Comparison of ENCODE assay signal across 18 mouse cellular contexts in genomic region chr7:29336795-29337319, GRCm38 (mm10). TPM values are rescaled to one million over a fixed set of nuclear protein-coding genes. Genes with fewer than 3 reads are reported as not detected.
DNase-seq lines count a peak whose midpoint lies in the region; ATAC-seq and TF ChIP-seq lines count a peak whose summit lies in the region.
"Had no signal": no experiment of that assay in that cellular context is flagged by ENCODE, and none has a peak within 500 bp of the region (broad histone marks: within the 10 kb centered on the region; RNA-seq: fewer than 3 reads in every experiment).

No protein-coding gene starts in this region.

- peak overlapping the region; percentile 56; the same call in 1 of the 2 replicates for H3K27ac ChIP-seq in left cerebral cortex, adult 2 months
- H3K27ac ChIP-seq in stomach, postnatal 0 days (replicated peaks): no peak overlapping the region
- H3K27ac ChIP-seq: embryonic facial prominence, embryonic 12.5 days; hindbrain, embryonic 13.5 days; limb, embryonic 12.5 days had no signal

- peak; percentile 15 for TF ChIP-seq CTCF in left cerebral cortex, adult 2 months (IDR thresholded peaks at IDR 0.05)
- TF ChIP-seq CTCF in stomach, postnatal 0 days (IDR thresholded peaks at IDR 0.05; ENCODE audit: low read depth): peak; percentile 46

- no peak for ATAC-seq in cerebellum, adult (ENCODE audit: insufficient number of reproducible peaks, low FRiP score, low TSS enrichment)
- ATAC-seq in stomach, postnatal 0 days (ENCODE audit: low FRiP score, low TSS enrichment): no peak
- ATAC-seq in megakaryocyte, adult 5-6 weeks (ENCODE audit: poor library complexity, severe bottlenecking): no peak

- H3K9ac ChIP-seq in stomach, postnatal 0 days (ENCODE audit: low read length): no peak overlapping the region
- H3K9ac ChIP-seq: embryonic facial prominence, embryonic 12.5 days; hindbrain, embryonic 13.5 days; limb, embryonic 12.5 days had no signal

- H3K4me2 ChIP-seq in stomach, postnatal 0 days (replicated peaks; ENCODE audit: low read depth): no peak overlapping the region
- H3K4me2 ChIP-seq: embryonic facial prominence, embryonic 12.5 days; hindbrain, embryonic 13.5 days; limb, embryonic 12.5 days had no signal

- H3K36me3 ChIP-seq in stomach, postnatal 0 days (ENCODE audit: control insufficient read depth, insufficient read depth, low read length): peaks cover 11% of the 10 kb centered on the region

- H3K9me3 ChIP-seq in stomach, postnatal 0 days (ENCODE audit: control insufficient read depth, low read length): no peaks in the 10 kb centered on the region
- H3K9me3 ChIP-seq: embryonic facial prominence, embryonic 12.5 days; hindbrain, embryonic 13.5 days; limb, embryonic 12.5 days had no signal

- no peak overlapping the region for H3K4me3 ChIP-seq in left cerebral cortex, adult 2 months
- no peak overlapping the region for H3K4me3 ChIP-seq in stomach, postnatal 0 days (ENCODE audit: low read depth, low read length)
- H3K4me3 ChIP-seq: embryonic facial prominence, embryonic 12.5 days; hindbrain, embryonic 13.5 days; limb, embryonic 12.5 days had no signal

- WGBS in stomach, postnatal 0 days: 70% methylated on average over 9 of the region's 9 CpGs

- H3K27me3 ChIP-seq in stomach, postnatal 0 days (ENCODE audit: control insufficient read depth, insufficient read depth, low read length): no peaks in the 10 kb centered on the region
- H3K27me3 ChIP-seq: embryonic facial prominence, embryonic 12.5 days; hindbrain, embryonic 13.5 days; limb, embryonic 12.5 days had no signal

- intact Hi-C loops in left cerebral cortex, adult 2 months (cut with DNase I): no loop called here
- intact Hi-C loops in left cerebral cortex, postnatal 4 days (cut with DNase I): no loop called here

- no peaks in the 10 kb centered on the region for H3K4me1 ChIP-seq in stomach, postnatal 0 days (replicated peaks; ENCODE audit: control insufficient read depth, insufficient read depth)

- no peak for TF ChIP-seq EP300 in stomach, postnatal 0 days (optimal IDR thresholded peaks at IDR 0.05)

- DNase-seq in cerebellum, adult 9-11 months: peak; percentile 14
- DNase-seq in left cerebral cortex, adult 2 months (ENCODE audit: extremely low spot score in 1 of 2, low spot score in 2 of 2): no peak
- DNase-seq in left cerebral cortex, postnatal 4 days: no peak
- DNase-seq in thymus, postnatal 4 days: peak; percentile 38
- no peak for DNase-seq in thymus, postnatal 36 days
- no peak for DNase-seq in stomach, postnatal 0 days (ENCODE audit: low spot score)
- DNase-seq: cerebellum, adult 18-20 months; kidney, adult 18-20 months; kidney, postnatal 4 days; lung, postnatal 36 days; retina, postnatal 1 day had no signal

RNA-seq across cellular contexts. Expression of gene Dpf1, which starts 33.1 kb away (rescaled TPM):
- 100 to 1,000 TPM; 114 to 128 TPM for total RNA-seq in left cerebral cortex, adult 2 months (2021)
- 100 to 1,000 TPM; 222 to 228 TPM for total RNA-seq in left cerebral cortex, postnatal 4 days (2021)
- polyA plus RNA-seq in stomach, postnatal 0 days (2015; fragmentation: Nextera tagmentation; extraction: Ambion mirVana): 1.9 TPM in 2 replicates
- total RNA-seq in megakaryocyte, adult 5-6 weeks (2015): not detected in 2 replicates
- not detected in 2 replicates for total RNA-seq in megakaryocyte, adult 5-6 weeks (2017)
- total RNA-seq: granulocyte monocyte progenitor cell, adult 5-6 weeks had no signal

RNA-seq across cellular contexts. Expression of gene Ppp1r14a, which starts 47.7 kb away (rescaled TPM):
- total RNA-seq in left cerebral cortex, adult 2 months (2021): 10 to 100 TPM; 15.1 to 18.2 TPM
- 1 to 10 TPM; 1.5 to 1.9 TPM for total RNA-seq in left cerebral cortex, postnatal 4 days (2021)
- polyA plus RNA-seq in stomach, postnatal 0 days (2015; fragmentation: Nextera tagmentation; extraction: Ambion mirVana): 53.3 and 64.8 TPM in 2 replicates
- not detected in 2 replicates for total RNA-seq in megakaryocyte, adult 5-6 weeks (2015)
- not detected in 2 replicates for total RNA-seq in megakaryocyte, adult 5-6 weeks (2017)
- total RNA-seq: common myeloid progenitor, adult 5-6 weeks; granulocyte monocyte progenitor cell, adult 5-6 weeks had no signal

RNA-seq across cellular contexts. Expression of gene Spint2, which starts 55.1 kb away (rescaled TPM):
- 10 to 100 TPM; 26.4 to 27.8 TPM for total RNA-seq in left cerebral cortex, adult 2 months (2021)
- total RNA-seq in left cerebral cortex, postnatal 4 days (2021): 10 to 100 TPM; 23.8 to 34.4 TPM
- 638 and 692 TPM in 2 replicates for polyA plus RNA-seq in stomach, postnatal 0 days (2015; fragmentation: Nextera tagmentation; extraction: Ambion mirVana)
- total RNA-seq in megakaryocyte, adult 5-6 weeks (2015): 6.1 and 7.3 TPM in 2 replicates
- total RNA-seq in megakaryocyte, adult 5-6 weeks (2017): 2.6 and 5.3 TPM in 2 replicates

Comparison
In these comparisons a context has a peak if more than half of its experiments do, and no peak if none do; other contexts are left out.
1. DNase-seq: peak in cerebellum, adult 9-11 months (single experiment) and thymus, postnatal 4 days (single experiment); none in left cerebral cortex, adult 2 months (0 of 2), left cerebral cortex, postnatal 4 days (single experiment), thymus, postnatal 36 days (0 of 2) and stomach, postnatal 0 days (single experiment).
2. RNA of gene Ppp1r14a, which starts 47.7 kb away (total RNA-seq): 15.1 to 18.2 TPM in left cerebral cortex, adult 2 months; 1.5 to 1.9 TPM in left cerebral cortex, postnatal 4 days and not detected in megakaryocyte, adult 5-6 weeks; every median in the first group is over 4 times any median in the second.
3. RNA of gene Dpf1, which starts 33.1 kb away (total RNA-seq): 222 to 228 TPM in left cerebral cortex, postnatal 4 days and 114 to 128 TPM in left cerebral cortex, adult 2 months; not detected in megakaryocyte, adult 5-6 weeks; every median in the first group is over 100 times any median in the second.